ENCODE assay signal across 19 mouse cellular contexts in the genomic region with DNA sequence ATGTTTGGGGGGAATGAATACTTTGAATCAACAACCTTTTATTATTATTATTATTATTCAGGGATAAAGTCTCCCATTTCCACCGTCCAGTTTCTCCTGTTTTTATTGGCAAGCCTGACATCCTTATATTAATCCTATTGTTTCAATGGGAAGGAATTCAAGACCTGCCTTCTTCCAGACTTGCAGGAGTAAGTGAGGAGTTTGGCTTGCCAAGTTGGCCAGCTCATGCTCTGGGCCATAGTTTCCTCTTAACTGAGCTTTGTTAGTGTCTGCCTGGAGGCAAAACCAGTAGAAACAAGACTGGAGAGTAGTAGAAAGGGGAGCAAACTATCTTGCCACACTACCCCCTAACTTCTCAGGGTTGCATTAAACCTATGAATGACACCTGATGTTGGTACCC.
A peak's percentile ranks its signal among the peaks of the same experiment; 100 is the strongest.
DNase-seq lines count a peak whose midpoint lies in the region; TF ChIP-seq lines count a peak whose summit lies in the region.
"Had no signal": no experiment of that assay in that cellular context is flagged by ENCODE, and none has a peak within 500 bp of the region (broad histone marks: within the 10 kb centered on the region; RNA-seq: fewer than 3 reads in every experiment).

No protein-coding gene starts in this region.

- no peak for TF ChIP-seq CTCF in left cerebral cortex, adult 2 months (IDR thresholded peaks at IDR 0.05)
- TF ChIP-seq CTCF in embryonic fibroblast, embryonic 13.5 days (IDR thresholded peaks at IDR 0.05; ENCODE audit: borderline replicate concordance, insufficient read depth, low read length) = no peak

- TF ChIP-seq POLR2A in embryonic fibroblast, embryonic 13.5 days (IDR thresholded peaks at IDR 0.05; ENCODE audit: low read depth, low read length) = no peak

- intact Hi-C loops in left cerebral cortex, adult 2 months (cut with DNase I) = no loop called here
- intact Hi-C loops in left cerebral cortex, postnatal 36 days (cut with DNase I) = loop anchor here (10.0 kb wide), 1 partner anchor 125 kb away; the partner anchor contains the start of gene Ntrk2

- H3K4me3 ChIP-seq in left cerebral cortex, adult 2 months = no peak overlapping the region
- no peak overlapping the region for H3K4me3 ChIP-seq in embryonic fibroblast, embryonic 13.5 days (ENCODE audit: insufficient read depth, low read length)
- H3K4me3 ChIP-seq: forebrain, embryonic 10.5 days; heart, adult 2 months; hindbrain, embryonic 10.5 days; intestine, embryonic 15.5 days had no signal

- H3K4me1 ChIP-seq in embryonic fibroblast, embryonic 13.5 days (ENCODE audit: control insufficient read depth, insufficient read depth, low read length) = peaks cover 3% of the 10 kb centered on the region
- H3K4me1 ChIP-seq: intestine, embryonic 15.5 days had no signal

- H3K27ac ChIP-seq in left cerebral cortex, adult 2 months = peak overlapping the region; percentile 32; the same call in 1 of the 2 replicates
- H3K27ac ChIP-seq in embryonic fibroblast, embryonic 13.5 days (ENCODE audit: insufficient read depth, low read length) = peak overlapping the region; percentile 10; the same call in 1 of the 2 replicates
- H3K27ac ChIP-seq: forebrain, embryonic 10.5 days; heart, adult 2 months; hindbrain, embryonic 10.5 days; hindbrain, embryonic 14.5 days; intestine, embryonic 15.5 days had no signal

- DNase-seq in heart, adult 11 months = peak; percentile 77
- DNase-seq in heart, postnatal 4 days = no peak
- DNase-seq in left cerebral cortex, adult 2 months (ENCODE audit: extremely low spot score in 1 of 2, low spot score in 2 of 2) = no peak
- DNase-seq in left cerebral cortex, postnatal 36 days (ENCODE audit: low spot score in 2 of 2) = no peak
- no peak for DNase-seq in liver
- DNase-seq in embryo, embryonic 10.5 days (ENCODE audit: low spot score) = no peak
- DNase-seq: adrenal gland, adult 2 months; adrenal gland, postnatal 25 days; cerebellum, adult 11 months; cerebellum, adult 9-11 months; cerebellum, postnatal 36 days; gastrocnemius, postnatal 36 days; heart, adult 2 months; kidney, adult 18-20 months had no signal
